Mouse (Mus musculus) myocyte (in vitro differentiated cells): Measurements from ENCODE around the gene Atad3a. TPM values are rescaled to one million over a fixed set of nuclear protein-coding genes. Genes with fewer than 3 reads are reported as not detected.

Experiments used
- H3K27me3 ChIP-seq: one replicate; pipeline ENCODE4 v1.6.1; 2011; ENCODE audit not compliant: control insufficient read depth, insufficient read depth, insufficient read length
- H3K36me3 ChIP-seq: one replicate; pipeline ENCODE4 v1.6.1; 2011; ENCODE audit not compliant: control insufficient read depth, insufficient read depth
- H3K4me2 ChIP-seq: one replicate; pipeline ENCODE4 v1.6.1; 2011; ENCODE audit warnings: low read depth, control low read depth
- H3K4me3 ChIP-seq: one replicate; pipeline ENCODE4 v1.5.1; 2011; ENCODE audit warnings: mild to moderate bottlenecking, control low read depth, moderate library complexity
- H3K79me2 ChIP-seq: one replicate; pipeline ENCODE4 v1.6.1; 2011; ENCODE audit not compliant: control insufficient read depth, insufficient read depth
- H3ac ChIP-seq: one replicate; pipeline ENCODE4 v1.6.1; 2011; ENCODE audit not compliant: control insufficient read depth, insufficient read length
- CEBPB ChIP-seq: IDR thresholded peaks from 2 replicates; pipeline ENCODE4 v1.6.1; 2011; ENCODE audit warnings: mild to moderate bottlenecking, moderate library complexity; ENCODE audit not compliant: poor library complexity, insufficient read depth, severe bottlenecking
- E2F4 ChIP-seq: IDR thresholded peaks from one replicate; pipeline ENCODE4 v1.6.1; 2011; ENCODE audit warnings: mild to moderate bottlenecking, control low read depth, moderate library complexity; ENCODE audit not compliant: insufficient read depth
- MAX ChIP-seq: IDR thresholded peaks from one replicate; pipeline ENCODE4 v1.6.1; 2011; ENCODE audit warnings: low read depth, mild to moderate bottlenecking, control low read depth
- MYOD1 ChIP-seq, 3 experiments: IDR thresholded peaks; one replicate each; pipeline ENCODE4 v1.6.1; 2011; ENCODE audit warnings: control low read depth in 2 of 3, low read depth in 2 of 3, mild to moderate bottlenecking in 2 of 3, moderate library complexity in 1 of 3; ENCODE audit not compliant: insufficient read length in 2 of 3, control insufficient read depth in 1 of 3
- MYOG ChIP-seq, 3 experiments: IDR thresholded peaks; one replicate each; pipeline ENCODE4 v1.6.1; 2011; ENCODE audit warnings: control low read depth in 2 of 3, low read depth in 2 of 3, mild to moderate bottlenecking in 2 of 3; ENCODE audit not compliant: insufficient read length in 2 of 3, control insufficient read depth in 1 of 3, insufficient read depth in 1 of 3
- POLR2A ChIP-seq: IDR thresholded peaks from one replicate; pipeline ENCODE4 v1.6.1; 2011; ENCODE audit warnings: low read depth, mild to moderate bottlenecking, control low read depth, moderate library complexity; ENCODE audit not compliant: insufficient read length
- POLR2AphosphoS2 ChIP-seq: IDR thresholded peaks from one replicate; pipeline ENCODE4 v1.6.1; 2011; ENCODE audit warnings: low read depth, control low read depth; ENCODE audit not compliant: insufficient read length
- REST ChIP-seq: IDR thresholded peaks from one replicate; pipeline ENCODE4 v1.6.1; 2011; ENCODE audit warnings: mild to moderate bottlenecking, control low read depth, moderate library complexity; ENCODE audit not compliant: insufficient read depth, insufficient read length
- SRF ChIP-seq: IDR thresholded peaks from one replicate; pipeline ENCODE4 v1.6.1; 2011; ENCODE audit warnings: low read depth; ENCODE audit not compliant: control insufficient read depth, insufficient read length
- TCF12 ChIP-seq: IDR thresholded peaks from one replicate; pipeline ENCODE4 v1.6.1; 2011; ENCODE audit warnings: mild to moderate bottlenecking, control low read depth; ENCODE audit not compliant: poor library complexity, insufficient read depth, severe bottlenecking
- TCF3 ChIP-seq: IDR thresholded peaks from one replicate; pipeline ENCODE4 v1.6.1; 2011; ENCODE audit warnings: low read depth, control low read depth; ENCODE audit not compliant: insufficient read length
- USF1 ChIP-seq: IDR thresholded peaks from one replicate; pipeline ENCODE4 v1.6.1; 2011; ENCODE audit warnings: low read depth, mild to moderate bottlenecking, control low read depth, moderate library complexity
- polyA plus RNA-seq: library from polyadenylated mRNA; unstranded; fragments of >200 nt; fragmentation: generic; extraction: Trizol; gene quantifications from one replicate; pipeline ENCODE4 v1.2.1, GENCODE M21; 2012; ENCODE audit warnings: missing spikeins

Atad3a gene
- polyA plus RNA-seq, 1 experiment, result 60.9 TPM

GRCm38 (mm10) chr4:155762357-155762756 is 1.5 kb upstream of the Atad3a start:
- Histone ChIP-seq H3K79me2 (peaks cover 35% of the 10 kb centered on the region), H3K36me3 (no peaks in the 10 kb centered on the region), H3K4me2 (peak overlapping the region; percentile 77), H3ac (no peak overlapping the region), H3K27me3 (no peaks in the 10 kb centered on the region), H3K4me3 (peak overlapping the region; percentile 70)
- TF ChIP-seq CEBPB, result no peak
- TF ChIP-seq SRF, result no peak
- no peak for TF ChIP-seq TCF3
- no peak for TF ChIP-seq MAX
- TF ChIP-seq REST, result no peak
- TF ChIP-seq E2F4, result no peak
- no peak for TF ChIP-seq MYOG (IDR thresholded peaks at IDR 0.05; ENCODE audit: control insufficient read depth in 1 of 3, insufficient read depth in 1 of 3, insufficient read length in 2 of 3, low read depth in 2 of 3)
- no peak for TF ChIP-seq MYOD1 (IDR thresholded peaks at IDR 0.05; ENCODE audit: control insufficient read depth in 1 of 3, insufficient read length in 2 of 3, low read depth in 2 of 3)
- no peak for TF ChIP-seq TCF12
- TF ChIP-seq POLR2AphosphoS2, result no peak
- TF ChIP-seq POLR2A, result no peak

- Histone ChIP-seq H3K4me2 (peak overlapping the region; percentile 77), H3ac (peak overlapping the region; percentile 76), H3K79me2 (peaks cover 42% of the 10 kb centered on the region), H3K36me3 (peaks cover under 1% of the 10 kb centered on the region), H3K27me3 (no peaks in the 10 kb centered on the region), H3K4me3 (peak overlapping the region; percentile 70)
- TF ChIP-seq MYOD1 (IDR thresholded peaks at IDR 0.05; ENCODE audit: control insufficient read depth in 1 of 3, insufficient read length in 2 of 3, low read depth in 2 of 3) (no peak), POLR2AphosphoS2 (no peak), CEBPB (no peak), TCF12 (no peak), SRF (no peak), E2F4 (no peak), POLR2A (no peak)
Observed at GRCm38 (mm10) chr4:155761356-155762099, 635 bp upstream of the Atad3a start.

- TF ChIP-seq E2F4 (no peak), MYOD1 (IDR thresholded peaks at IDR 0.05; ENCODE audit: control insufficient read depth in 1 of 3, insufficient read length in 2 of 3, low read depth in 2 of 3) (peak in 1 of 3 experiments; percentile 1)
- peak overlapping the region; percentile 76 for H3ac ChIP-seq
- peaks cover 7% of the 10 kb centered on the region for H3K36me3 ChIP-seq
- H3K4me2 ChIP-seq, result peak overlapping the region; percentile 90
- H3K79me2 ChIP-seq, result peaks cover 42% of the 10 kb centered on the region
- peak overlapping the region; percentile 70 for H3K4me3 ChIP-seq
- H3K27me3 ChIP-seq, result no peaks in the 10 kb centered on the region
Observed at GRCm38 (mm10) chr4:155759862-155760612, 856 bp downstream of the Atad3a start.

GRCm38 (mm10) chr4:155757011-155757410 is 3.9 kb downstream of the Atad3a start:
- no peak for TF ChIP-seq MYOD1 (IDR thresholded peaks at IDR 0.05; ENCODE audit: control insufficient read depth in 1 of 3, insufficient read length in 2 of 3, low read depth in 2 of 3)
- no peak for TF ChIP-seq POLR2AphosphoS2
- no peak for TF ChIP-seq MYOG (IDR thresholded peaks at IDR 0.05; ENCODE audit: control insufficient read depth in 1 of 3, insufficient read depth in 1 of 3, insufficient read length in 2 of 3, low read depth in 2 of 3)
- no peak for TF ChIP-seq CEBPB
- no peak for TF ChIP-seq REST
- no peak for TF ChIP-seq POLR2A
- no peak for TF ChIP-seq TCF3
- no peak for TF ChIP-seq TCF12
- H3ac ChIP-seq, result no peak overlapping the region
- no peak overlapping the region for H3K4me3 ChIP-seq
- no peak overlapping the region for H3K4me2 ChIP-seq
- peaks cover 42% of the 10 kb centered on the region for H3K79me2 ChIP-seq
- H3K36me3 ChIP-seq, result peaks cover 20% of the 10 kb centered on the region
- H3K27me3 ChIP-seq, result no peaks in the 10 kb centered on the region

- TF ChIP-seq TCF12 (no peak), USF1 (no peak), MAX (no peak), MYOG (IDR thresholded peaks at IDR 0.05; ENCODE audit: control insufficient read depth in 1 of 3, insufficient read depth in 1 of 3, insufficient read length in 2 of 3, low read depth in 2 of 3) (no peak), REST (no peak), E2F4 (no peak), POLR2A (no peak), CEBPB (no peak), POLR2AphosphoS2 (no peak), MYOD1 (IDR thresholded peaks at IDR 0.05; ENCODE audit: control insufficient read depth in 1 of 3, insufficient read length in 2 of 3, low read depth in 2 of 3) (no peak), SRF (no peak), TCF3 (no peak)
- Histone ChIP-seq H3K36me3 (peaks cover 35% of the 10 kb centered on the region), H3ac (no peak overlapping the region), H3K27me3 (no peaks in the 10 kb centered on the region), H3K4me3 (no peak overlapping the region), H3K4me2 (no peak overlapping the region), H3K79me2 (no peaks in the 10 kb centered on the region)
Observed at GRCm38 (mm10) chr4:155746575-155747490, 14.1 kb downstream of the Atad3a start.
